Mouse (Mus musculus) retina, embryonic 14.5 days (tissue): Measurements from ENCODE around the gene Gm17402.

Experiments used
- DNase-seq: peaks from one replicate; pipeline ENCODE4 v3.0.0-alpha.2; 2015; ENCODE audit warnings: low spot score

Gene Gm17402

GRCm38 (mm10) chr3:67375063-67375462 is at the start of gene Gm17402:
Gene Gm17402, minus strand, starts transcription at chr3:67375163.
- DNase-seq: no peak

GRCm38 (mm10) chr3:67378215-67378614 is 3.3 kb upstream of the Gm17402 start:
- no peak for DNase-seq

GRCm38 (mm10) chr3:67374360-67374778 is 594 bp downstream of the Gm17402 start:
- DNase-seq: no peak

GRCm38 (mm10) chr3:67373872-67374271 is 1.1 kb downstream of the Gm17402 start, which contains the start of gene Mlf1:
Gene Mlf1, plus strand, starts transcription at chr3:67374097.
- peak; percentile 92 for DNase-seq

GRCm38 (mm10) chr3:67372781-67373180 is 2.2 kb downstream of the Gm17402 start:
- DNase-seq: no peak

- DNase-seq: no peak
These were observed 2.8 kb downstream of the Gm17402 start for GRCm38 (mm10) chr3:67372194-67372593.

- DNase-seq: no peak
These were observed 5.4 kb downstream of the Gm17402 start for GRCm38 (mm10) chr3:67369407-67370079.

GRCm38 (mm10) chr3:67367481-67367880 is 7.5 kb downstream of the Gm17402 start:
- no peak for DNase-seq

- DNase-seq: no peak
These were observed 8.7 kb downstream of the Gm17402 start for GRCm38 (mm10) chr3:67366087-67366892.

GRCm38 (mm10) chr3:67358376-67358775 is 16.6 kb downstream of the Gm17402 start:
- no peak for DNase-seq

GRCm38 (mm10) chr3:67352763-67353149 is 22.2 kb downstream of the Gm17402 start:
- DNase-seq: no peak

GRCm38 (mm10) chr3:67352128-67352762 is 22.7 kb downstream of the Gm17402 start:
- peak; percentile 86 for DNase-seq

- DNase-seq: no peak
These were observed 23.4 kb downstream of the Gm17402 start for GRCm38 (mm10) chr3:67351406-67352127.

GRCm38 (mm10) chr3:67346674-67347073 is 28.3 kb downstream of the Gm17402 start:
- no peak for DNase-seq

GRCm38 (mm10) chr3:67344599-67344998 is 30.4 kb downstream of the Gm17402 start:
- peak; percentile 81 for DNase-seq

- peak; percentile 49 for DNase-seq
These were observed 31.8 kb downstream of the Gm17402 start for GRCm38 (mm10) chr3:67343004-67343662.

GRCm38 (mm10) chr3:67340921-67341320 is 34.0 kb downstream of the Gm17402 start:
- DNase-seq: no peak

- no peak for DNase-seq
These were observed 35.4 kb downstream of the Gm17402 start for GRCm38 (mm10) chr3:67339558-67339957.

- DNase-seq: no peak
These were observed 52.5 kb downstream of the Gm17402 start for GRCm38 (mm10) chr3:67322422-67322821.
